Mouse (Mus musculus): ENCODE data around the gene Igsf11. TPM values are rescaled to one million over a fixed set of nuclear protein-coding genes. Genes with fewer than 3 reads are reported as not detected.
"Not testable (repeated sequence)": the region's sequence is repeated elsewhere in the genome, so short reads cannot be mapped to it uniquely, and the experiment has no call there.

Igsf11 gene
- total RNA-seq, 2 experiments from 2014 or later: 0.37 to 0.51 TPM

GRCm38 (mm10) chr16:38983850-38984249, 91.4 kb downstream of the Igsf11 start:
- not testable (repeated sequence) for DNase-seq

DNA sequence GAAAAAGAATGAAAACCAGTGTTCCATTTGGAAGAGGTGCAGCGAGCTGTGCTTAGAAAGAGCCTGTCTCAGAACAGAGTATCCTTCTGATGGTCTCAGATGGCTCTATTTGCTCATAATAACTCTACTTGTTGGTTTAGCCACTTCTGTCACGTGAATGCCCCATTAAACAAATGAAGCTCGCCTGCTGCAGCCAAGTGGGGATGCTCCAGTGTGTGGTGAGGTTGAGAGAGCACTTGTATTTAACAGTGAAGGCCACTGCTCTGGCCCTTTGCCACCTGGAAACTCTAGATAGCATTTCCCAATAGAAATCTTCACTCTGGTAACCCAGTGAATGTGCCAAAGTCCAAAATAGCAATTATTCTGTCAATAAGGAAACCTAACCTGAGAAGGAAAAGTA, 92.9 kb downstream of the Igsf11 start:
- DNase-seq: no peak

DNA sequence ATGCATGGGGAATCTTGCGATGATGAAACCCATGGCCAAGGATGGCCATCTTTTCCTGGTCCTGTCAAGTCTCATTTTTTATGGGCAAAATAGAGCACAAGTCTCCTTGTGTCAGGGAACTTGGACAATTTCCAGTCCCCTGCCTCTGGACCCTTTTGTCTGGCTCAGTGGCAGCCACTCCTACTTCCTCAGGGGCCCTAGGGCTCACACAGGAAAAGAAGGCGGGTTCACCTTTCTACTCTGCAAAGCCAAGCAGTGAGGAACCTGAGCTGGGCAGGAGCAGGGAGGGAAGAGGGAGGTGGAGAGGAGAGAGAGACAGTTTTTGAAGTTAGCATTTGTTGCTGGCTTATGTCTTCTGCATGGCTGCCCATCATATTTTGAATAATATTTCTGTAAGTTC, 93.9 kb downstream of the Igsf11 start:
- no peak for DNase-seq

- no peak for DNase-seq
Measured at GRCm38 (mm10) chr16:38993711-38994110, 101.2 kb downstream of the Igsf11 start.

- no peak for DNase-seq
Measured at GRCm38 (mm10) chr16:38998496-38999258, 106.2 kb downstream of the Igsf11 start.

DNA sequence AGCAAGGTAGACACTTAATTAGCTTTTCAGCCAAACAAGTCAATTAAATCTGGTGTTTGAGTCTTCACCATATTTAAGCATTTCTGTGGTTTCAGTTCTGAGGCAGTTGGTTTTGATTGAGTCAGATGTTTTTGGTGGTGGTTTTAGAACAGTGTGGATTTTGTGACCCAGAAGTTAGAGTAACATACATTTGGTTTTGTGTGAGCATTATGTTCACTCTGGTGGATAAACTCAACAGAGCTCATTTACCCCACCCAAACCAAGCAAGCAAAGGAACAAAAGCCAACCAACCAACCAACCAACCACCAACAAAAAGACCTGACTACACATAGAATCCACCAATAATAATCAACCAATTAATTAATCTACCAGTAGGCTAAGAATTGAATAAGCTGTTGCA, 106.8 kb downstream of the Igsf11 start:
- no peak for DNase-seq

DNA sequence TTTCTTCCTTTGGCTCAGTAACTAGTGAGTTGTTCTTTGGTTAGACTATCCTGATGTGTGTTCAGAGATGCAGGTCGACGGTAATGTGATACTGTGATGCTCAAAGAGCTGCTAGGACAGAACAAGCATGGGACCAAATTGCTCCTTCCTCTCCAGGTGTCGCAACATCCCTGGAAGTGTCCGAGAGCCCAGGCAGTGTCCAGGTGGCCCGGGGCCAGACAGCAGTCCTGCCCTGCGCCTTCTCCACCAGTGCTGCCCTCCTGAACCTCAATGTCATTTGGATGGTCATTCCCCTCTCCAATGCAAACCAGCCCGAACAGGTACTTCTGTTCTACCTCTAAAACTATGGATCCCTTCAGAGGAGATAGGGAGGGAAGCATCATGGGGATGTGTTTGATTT, 114.5 kb downstream of the Igsf11 start:
- DNase-seq: no peak

GRCm38 (mm10) chr16:39019449-39019848, 127.0 kb downstream of the Igsf11 start:
- no peak for DNase-seq

GRCm38 (mm10) chr16:39025989-39026736, 133.7 kb downstream of the Igsf11 start:
- no peak for DNase-seq

- DNase-seq: no peak
Measured at GRCm38 (mm10) chr16:39031350-39031749, 138.9 kb downstream of the Igsf11 start.

GRCm38 (mm10) chr16:39037257-39037656, 144.8 kb downstream of the Igsf11 start:
- no peak for DNase-seq

DNA sequence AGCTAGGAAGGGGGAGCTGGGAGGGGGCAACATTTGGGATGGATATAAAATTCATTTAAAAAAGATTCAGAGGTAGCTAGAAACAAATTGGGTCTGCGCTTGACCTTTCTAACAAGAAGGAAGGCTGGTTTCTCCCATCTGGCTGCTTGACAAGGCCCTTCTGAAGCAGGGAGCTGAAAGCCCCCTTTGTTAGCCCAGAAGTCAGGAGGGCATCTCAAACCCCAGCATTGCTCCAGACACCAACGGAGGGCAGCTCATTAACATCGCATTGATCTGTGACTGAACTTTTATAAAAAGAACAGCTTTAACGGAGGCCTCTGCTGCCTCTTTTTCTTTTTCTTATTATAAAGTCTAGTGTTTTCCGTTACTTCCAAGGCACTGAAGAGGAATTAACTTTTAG, 151.9 kb downstream of the Igsf11 start:
- DNase-seq: no peak

DNA sequence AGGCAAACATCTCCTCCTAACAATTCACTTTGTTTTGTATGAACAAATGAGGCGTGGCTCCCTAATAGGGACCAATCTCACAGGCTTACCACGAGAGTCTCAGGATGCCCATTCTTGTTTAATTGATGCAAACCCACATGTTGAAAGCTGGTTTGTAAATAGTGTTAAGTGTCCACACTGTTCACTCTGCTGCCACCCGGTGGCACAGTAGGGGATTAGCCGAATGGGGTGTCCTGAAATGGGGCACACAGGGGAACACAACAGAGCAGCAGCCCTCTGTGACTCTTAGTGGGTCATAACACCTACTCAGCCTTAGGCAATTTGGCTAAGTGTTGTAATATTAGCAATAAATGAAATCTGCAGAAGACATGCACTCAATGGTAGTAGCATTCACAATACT, 156.4 kb downstream of the Igsf11 start:
- DNase-seq: peak; percentile 7 to 41

DNA sequence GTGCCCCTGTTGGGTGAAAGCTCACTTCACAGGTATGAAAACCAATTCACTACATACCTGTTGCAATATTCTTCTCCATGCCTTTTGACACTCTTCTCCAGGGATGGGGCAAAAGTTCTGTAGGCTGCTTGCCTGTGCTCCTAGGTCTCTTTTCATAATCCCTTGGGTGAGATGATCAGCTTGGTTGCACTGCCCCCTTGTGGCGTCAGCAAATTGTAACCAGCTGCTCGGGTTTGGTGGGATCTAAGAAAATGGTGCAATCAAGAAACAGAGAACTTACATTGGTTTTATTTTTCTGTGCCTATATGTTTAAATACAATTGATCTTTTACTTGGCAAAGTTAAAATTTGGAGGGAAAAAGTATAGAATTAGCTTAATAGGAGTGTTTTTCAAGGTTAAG, 160.5 kb downstream of the Igsf11 start:
- peak; percentile 19 to 72 for DNase-seq

- no peak for DNase-seq
Measured at GRCm38 (mm10) chr16:39053779-39054178, 161.3 kb downstream of the Igsf11 start.

- DNase-seq: peak in 1 of 2 experiments; percentile 23
Measured at GRCm38 (mm10) chr16:39056061-39056460, 163.6 kb downstream of the Igsf11 start.

- no peak for DNase-seq
Measured at GRCm38 (mm10) chr16:39056961-39057360, 164.5 kb downstream of the Igsf11 start.

DNA sequence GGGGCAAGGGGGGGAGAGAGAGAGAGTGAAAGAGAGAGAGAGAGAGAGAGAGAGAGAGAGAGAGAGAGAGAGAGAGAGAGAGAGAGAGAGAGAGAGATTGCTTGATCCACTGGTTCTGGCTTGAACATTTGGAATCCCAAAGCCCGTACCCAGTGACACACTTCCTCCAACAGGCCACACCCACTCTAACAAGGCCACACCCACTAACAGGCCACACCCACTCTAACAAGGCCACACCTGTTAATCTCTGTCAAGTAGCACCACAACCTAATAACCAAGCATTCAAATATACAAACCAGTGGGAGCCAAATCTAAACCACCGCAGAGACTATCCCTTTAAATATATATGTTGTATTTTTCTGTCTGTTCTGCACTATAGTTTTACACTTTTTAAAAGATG, 166.4 kb downstream of the Igsf11 start:
- DNase-seq: no peak

DNA sequence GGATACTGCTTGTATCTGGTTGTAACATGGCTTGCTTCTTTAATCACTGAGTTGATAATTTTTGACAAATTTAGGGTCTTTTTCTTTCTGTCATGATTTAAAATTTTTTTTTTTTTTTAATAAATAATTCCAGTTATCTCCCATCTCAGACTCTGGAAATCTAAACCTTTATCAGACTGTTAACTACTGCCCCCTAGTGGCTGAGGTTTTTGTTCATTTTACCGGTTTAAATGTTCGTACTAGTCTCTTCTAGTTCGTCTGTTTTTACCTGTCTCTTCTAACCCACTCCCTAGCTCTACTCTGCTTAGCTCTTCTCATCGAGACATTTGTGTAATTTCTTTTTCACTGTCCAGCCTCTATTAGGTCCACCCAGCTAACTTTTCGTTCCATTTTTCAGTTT, 170.1 kb downstream of the Igsf11 start:
- DNase-seq: peak in 1 of 2 experiments; percentile 24

DNA sequence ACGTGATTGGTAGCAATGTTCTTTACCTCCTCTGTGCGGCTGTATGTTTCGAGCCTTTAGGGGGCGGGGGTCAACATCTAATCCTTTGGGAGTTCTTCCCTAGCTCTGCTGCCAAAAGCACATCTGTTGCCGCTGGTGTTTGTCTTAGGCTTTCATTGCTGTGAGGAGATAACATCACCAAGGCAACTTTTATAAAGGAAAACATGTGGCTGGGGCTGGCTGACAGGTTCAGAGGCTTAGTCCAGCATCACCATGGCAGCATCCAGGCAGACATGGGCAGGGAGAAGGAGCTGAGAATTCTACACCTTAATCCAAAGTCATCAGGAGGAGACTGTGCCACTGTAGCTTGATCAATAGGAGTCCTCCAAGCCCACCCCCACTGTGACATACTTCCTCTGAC, 173.1 kb downstream of the Igsf11 start:
- DNase-seq: no peak

- no peak for DNase-seq
Measured at GRCm38 (mm10) chr16:39071431-39071830, 179.0 kb downstream of the Igsf11 start.
